Mouse (Mus musculus): Measurements from ENCODE around the gene H2al1e. TPM values are rescaled to one million over a fixed set of nuclear protein-coding genes. Genes with fewer than 3 reads are reported as not detected.
A peak's percentile ranks its signal among the peaks of the same experiment; 100 is the strongest.
"Not testable (repeated sequence)": the region's sequence is repeated elsewhere in the genome, so short reads cannot be mapped to it uniquely, and the experiment has no call there.

The H2al1e gene
- not detected in 2 replicates for polyA plus RNA-seq (2012; rRNA removed)
- not detected in 2 replicates for polyA plus RNA-seq (2014; fragmentation: Nextera tagmentation; extraction: Ambion mirVana)

GRCm38 (mm10) chrX:11311634-11312033, at the start of gene H2al1e:
H2al1e (plus strand) TSS chrX:11311934.
- not testable (repeated sequence) for H3K9me3 ChIP-seq (ENCODE audit: control insufficient read depth, low read length); H3K4me1 ChIP-seq (ENCODE audit: control insufficient read depth, insufficient read depth, low read length); H3K4me2 ChIP-seq (replicated peaks; ENCODE audit: low read depth, low read length, severe bottlenecking); ATAC-seq (ENCODE audit: low FRiP score, low read depth); H3K27me3 ChIP-seq (ENCODE audit: control insufficient read depth, insufficient read depth, low read length); H3K36me3 ChIP-seq (ENCODE audit: control insufficient read depth, insufficient read depth, low read length); H3K27ac ChIP-seq (replicated peaks; ENCODE audit: low read depth, low read length); H3K4me3 ChIP-seq (replicated peaks; ENCODE audit: low read length); DNase-seq (ENCODE audit: low spot score); H3K9ac ChIP-seq (ENCODE audit: low read depth, low read length, severe bottlenecking)
- no CpG with 5 or more reads among the region's 3 CpGs for WGBS

- no peak overlapping the region for H3K9ac ChIP-seq (ENCODE audit: low read depth, low read length, severe bottlenecking)
- peaks cover 5% of the 10 kb centered on the region; the same call in 1 of the 2 replicates for H3K4me1 ChIP-seq (ENCODE audit: control insufficient read depth, insufficient read depth, low read length)
- no peaks in the 10 kb centered on the region for H3K9me3 ChIP-seq (ENCODE audit: control insufficient read depth, low read length)
- no peak overlapping the region for H3K4me3 ChIP-seq (replicated peaks; ENCODE audit: low read length)
- no peak overlapping the region for H3K4me2 ChIP-seq (replicated peaks; ENCODE audit: low read depth, low read length, severe bottlenecking)
- no peaks in the 10 kb centered on the region for H3K27me3 ChIP-seq (ENCODE audit: control insufficient read depth, insufficient read depth, low read length)
- no peak for ATAC-seq (ENCODE audit: low FRiP score, low read depth)
- no peak for TF ChIP-seq POLR2A (IDR thresholded peaks at IDR 0.05; ENCODE audit: borderline replicate concordance, extremely low read depth, insufficient read depth, insufficient read length)
- no peaks in the 10 kb centered on the region for H3K36me3 ChIP-seq (ENCODE audit: control insufficient read depth, insufficient read depth, low read length)
- WGBS = 55% methylated on average over 8 of the region's 8 CpGs
- H3K27ac ChIP-seq (replicated peaks; ENCODE audit: low read depth, low read length) = no peak overlapping the region
- DNase-seq (ENCODE audit: low spot score) = peak; percentile 34
These were observed 46.8 kb upstream of the H2al1e start for GRCm38 (mm10) chrX:11264918-11265317.

GRCm38 (mm10) chrX:11267791-11268190, 43.9 kb upstream of the H2al1e start:
- H3K9me3 ChIP-seq (ENCODE audit: control insufficient read depth, low read length) = no peaks in the 10 kb centered on the region
- H3K27me3 ChIP-seq (ENCODE audit: control insufficient read depth, insufficient read depth, low read length) = no peaks in the 10 kb centered on the region
- peak; percentile 70 for DNase-seq (ENCODE audit: low spot score)

GRCm38 (mm10) chrX:11269074-11269473, 42.7 kb upstream of the H2al1e start:
- no peak for TF ChIP-seq POLR2A (IDR thresholded peaks at IDR 0.05; ENCODE audit: borderline replicate concordance, extremely low read depth, insufficient read depth, insufficient read length)
- no peak overlapping the region for H3K9ac ChIP-seq (ENCODE audit: low read depth, low read length, severe bottlenecking)
- no peak overlapping the region for H3K4me2 ChIP-seq (replicated peaks; ENCODE audit: low read depth, low read length, severe bottlenecking)
- H3K9me3 ChIP-seq (ENCODE audit: control insufficient read depth, low read length) = no peaks in the 10 kb centered on the region
- H3K4me3 ChIP-seq (replicated peaks; ENCODE audit: low read length) = no peak overlapping the region
- no peak for ATAC-seq (ENCODE audit: low FRiP score, low read depth)
- no peak for DNase-seq (ENCODE audit: low spot score)
- H3K36me3 ChIP-seq (ENCODE audit: control insufficient read depth, insufficient read depth, low read length) = no peaks in the 10 kb centered on the region
- no peak overlapping the region for H3K27ac ChIP-seq (replicated peaks; ENCODE audit: low read depth, low read length)
- 92% methylated on average over 3 of the region's 3 CpGs for WGBS
- H3K4me1 ChIP-seq (ENCODE audit: control insufficient read depth, insufficient read depth, low read length) = peaks cover 5% of the 10 kb centered on the region; the same call in 1 of the 2 replicates
- H3K27me3 ChIP-seq (ENCODE audit: control insufficient read depth, insufficient read depth, low read length) = no peaks in the 10 kb centered on the region

More at GRCm38 (mm10) chrX:11267791-11268190, 43.9 kb upstream of the H2al1e start:
- Histone ChIP-seq H3K4me1 (ENCODE audit: control insufficient read depth, insufficient read depth, low read length) (peaks cover 5% of the 10 kb centered on the region; the same call in 1 of the 2 replicates), H3K9ac (ENCODE audit: low read depth, low read length, severe bottlenecking) (no peak overlapping the region), H3K36me3 (ENCODE audit: control insufficient read depth, insufficient read depth, low read length) (no peaks in the 10 kb centered on the region), H3K4me2 (replicated peaks; ENCODE audit: low read depth, low read length, severe bottlenecking) (no peak overlapping the region), H3K4me3 (replicated peaks; ENCODE audit: low read length) (no peak overlapping the region), H3K27ac (replicated peaks; ENCODE audit: low read depth, low read length) (no peak overlapping the region)
- 29% methylated on average over 7 of the region's 7 CpGs for WGBS
- no peak for TF ChIP-seq POLR2A (IDR thresholded peaks at IDR 0.05; ENCODE audit: borderline replicate concordance, extremely low read depth, insufficient read depth, insufficient read length)
- peak; percentile 89 for ATAC-seq (ENCODE audit: low FRiP score, low read depth)

GRCm38 (mm10) chrX:11273190-11273589, 38.5 kb upstream of the H2al1e start:
- no peaks in the 10 kb centered on the region for H3K27me3 ChIP-seq (ENCODE audit: control insufficient read depth, insufficient read depth, low read length)
- H3K9me3 ChIP-seq (ENCODE audit: control insufficient read depth, low read length) = no peaks in the 10 kb centered on the region
- no peaks in the 10 kb centered on the region for H3K36me3 ChIP-seq (ENCODE audit: control insufficient read depth, insufficient read depth, low read length)
- WGBS = 86% methylated on average over 3 of the region's 3 CpGs
- no peak overlapping the region for H3K4me3 ChIP-seq (replicated peaks; ENCODE audit: low read length)
- H3K4me2 ChIP-seq (replicated peaks; ENCODE audit: low read depth, low read length, severe bottlenecking) = no peak overlapping the region
- no peak overlapping the region for H3K9ac ChIP-seq (ENCODE audit: low read depth, low read length, severe bottlenecking)
- H3K4me1 ChIP-seq (ENCODE audit: control insufficient read depth, insufficient read depth, low read length) = peaks cover under 1% of the 10 kb centered on the region; the same call in 1 of the 2 replicates
- no peak for ATAC-seq (ENCODE audit: low FRiP score, low read depth)
- TF ChIP-seq POLR2A (IDR thresholded peaks at IDR 0.05; ENCODE audit: borderline replicate concordance, extremely low read depth, insufficient read depth, insufficient read length) = no peak
- no peak for DNase-seq (ENCODE audit: low spot score)
- no peak overlapping the region for H3K27ac ChIP-seq (replicated peaks; ENCODE audit: low read depth, low read length)

- Histone ChIP-seq H3K27me3 (ENCODE audit: control insufficient read depth, insufficient read depth, low read length) (no peaks in the 10 kb centered on the region), H3K36me3 (ENCODE audit: control insufficient read depth, insufficient read depth, low read length) (no peaks in the 10 kb centered on the region), H3K4me3 (replicated peaks; ENCODE audit: low read length) (no peak overlapping the region), H3K9ac (ENCODE audit: low read depth, low read length, severe bottlenecking) (no peak overlapping the region), H3K9me3 (ENCODE audit: control insufficient read depth, low read length) (no peaks in the 10 kb centered on the region), H3K27ac (replicated peaks; ENCODE audit: low read depth, low read length) (no peak overlapping the region), H3K4me2 (replicated peaks; ENCODE audit: low read depth, low read length, severe bottlenecking) (no peak overlapping the region), H3K4me1 (ENCODE audit: control insufficient read depth, insufficient read depth, low read length) (no peaks in the 10 kb centered on the region)
- no peak for TF ChIP-seq POLR2A (IDR thresholded peaks at IDR 0.05; ENCODE audit: borderline replicate concordance, extremely low read depth, insufficient read depth, insufficient read length)
- 73% methylated on average over 6 of the region's 6 CpGs for WGBS
- DNase-seq (ENCODE audit: low spot score) = no peak
- ATAC-seq (ENCODE audit: low FRiP score, low read depth) = no peak
These were observed 34.7 kb upstream of the H2al1e start for GRCm38 (mm10) chrX:11277083-11277482.
